Mouse (Mus musculus): ENCODE data around the gene Uaca. TPM values are rescaled to one million over a fixed set of nuclear protein-coding genes. Genes with fewer than 3 reads are reported as not detected.
A peak's percentile ranks its signal among the peaks of the same experiment; 100 is the strongest.

Uaca gene
- total RNA-seq, 2 experiments from 2014 or later, result 8.9 to 13.6 TPM

GRCm38 (mm10) chr9:60830079-60830478 is 35.7 kb downstream of the Uaca start:
- DNase-seq (ENCODE audit: low spot score in 2 of 2), result no peak

GRCm38 (mm10) chr9:60832233-60832632 is 37.9 kb downstream of the Uaca start:
- DNase-seq (ENCODE audit: low spot score in 2 of 2), result no peak

- DNase-seq (ENCODE audit: low spot score in 2 of 2), result no peak
Measured at GRCm38 (mm10) chr9:60836151-60836550, 41.8 kb downstream of the Uaca start.

- no peak for DNase-seq (ENCODE audit: low spot score in 2 of 2)
Measured at GRCm38 (mm10) chr9:60837078-60837448, 42.7 kb downstream of the Uaca start.

GRCm38 (mm10) chr9:60837449-60838141 is 43.3 kb downstream of the Uaca start:
- no peak for DNase-seq (ENCODE audit: low spot score in 2 of 2)

- no peak for DNase-seq (ENCODE audit: low spot score in 2 of 2)
Measured at GRCm38 (mm10) chr9:60838331-60838872, 44.1 kb downstream of the Uaca start.

GRCm38 (mm10) chr9:60841393-60841792 is 47.1 kb downstream of the Uaca start:
- no peak for DNase-seq (ENCODE audit: low spot score in 2 of 2)

GRCm38 (mm10) chr9:60843415-60844076 is 49.2 kb downstream of the Uaca start:
- no peak for DNase-seq (ENCODE audit: low spot score in 2 of 2)

- no peak for DNase-seq (ENCODE audit: low spot score in 2 of 2)
Measured at GRCm38 (mm10) chr9:60848730-60849129, 54.4 kb downstream of the Uaca start.

- no peak for DNase-seq (ENCODE audit: low spot score in 2 of 2)
Measured at GRCm38 (mm10) chr9:60849986-60850385, 55.6 kb downstream of the Uaca start.

GRCm38 (mm10) chr9:60854196-60854595 is 59.9 kb downstream of the Uaca start:
- no peak for DNase-seq (ENCODE audit: low spot score in 2 of 2)

- DNase-seq (ENCODE audit: low spot score in 2 of 2), result peak; percentile 71 to 85
Measured at GRCm38 (mm10) chr9:60857833-60858232, 63.5 kb downstream of the Uaca start.

GRCm38 (mm10) chr9:60858306-60858960 is 64.1 kb downstream of the Uaca start:
- DNase-seq (ENCODE audit: low spot score in 2 of 2), result peak in 1 of 2 experiments; percentile 72

GRCm38 (mm10) chr9:60859031-60859430 is 64.7 kb downstream of the Uaca start:
- no peak for DNase-seq (ENCODE audit: low spot score in 2 of 2)

- DNase-seq (ENCODE audit: low spot score in 2 of 2), result no peak
Measured at GRCm38 (mm10) chr9:60861030-60861429, 66.7 kb downstream of the Uaca start.

- DNase-seq (ENCODE audit: low spot score in 2 of 2), result no peak
Measured at GRCm38 (mm10) chr9:60864664-60865063, 70.3 kb downstream of the Uaca start.

GRCm38 (mm10) chr9:60865866-60866265 is 71.5 kb downstream of the Uaca start:
- DNase-seq (ENCODE audit: low spot score in 2 of 2), result no peak

- no peak for DNase-seq (ENCODE audit: low spot score in 2 of 2)
Measured at GRCm38 (mm10) chr9:60870451-60870850, 76.1 kb downstream of the Uaca start.

- DNase-seq (ENCODE audit: low spot score in 2 of 2), result no peak
Measured at GRCm38 (mm10) chr9:60870919-60871503, 76.7 kb downstream of the Uaca start.

- no peak for DNase-seq (ENCODE audit: low spot score in 2 of 2)
Measured at GRCm38 (mm10) chr9:60873257-60874054, 79.1 kb downstream of the Uaca start.

- DNase-seq (ENCODE audit: low spot score in 2 of 2), result no peak
Measured at GRCm38 (mm10) chr9:60874055-60874392, 79.7 kb downstream of the Uaca start.
